Mouse (Mus musculus) neural tube, embryonic 12.5 days (tissue): ENCODE data around the gene Taf3. TPM values are rescaled to one million over a fixed set of nuclear protein-coding genes. Genes with fewer than 3 reads are reported as not detected.

Experiments
- ATAC-seq: fragments of 200-750 bp; cut with Nextera tagmentation; 2 replicates; pipeline ENCODE4 v1.8.0; 2017; ENCODE audit warnings: low read depth, mild to moderate bottlenecking, moderate TSS enrichment, moderate library complexity; ENCODE audit not compliant: low FRiP score
- H3K27ac ChIP-seq: fragments of 300-500 bp; sonication (generic); 2 replicates; pipeline ENCODE4 v1.5.1; 2016
- H3K27me3 ChIP-seq: fragments of 300-500 bp; sonication (generic); replicated peaks from 2 replicates; pipeline ENCODE4 v1.6.1; 2016; ENCODE audit warnings: mild to moderate bottlenecking
- H3K36me3 ChIP-seq: fragments of 300-500 bp; sonication (generic); 2 replicates; pipeline ENCODE4 v1.6.1; 2016; ENCODE audit warnings: mild to moderate bottlenecking
- H3K4me1 ChIP-seq: fragments of 300-500 bp; sonication (generic); 2 replicates; pipeline ENCODE4 v1.6.1; 2016
- H3K4me2 ChIP-seq: fragments of 300-500 bp; sonication (generic); replicated peaks from 2 replicates; pipeline ENCODE4 v1.6.1; 2016; ENCODE audit warnings: mild to moderate bottlenecking
- H3K4me3 ChIP-seq: fragments of 300-500 bp; sonication (generic); 2 replicates; pipeline ENCODE4 v1.5.1; 2016
- H3K9ac ChIP-seq: fragments of 300-500 bp; sonication (generic); 2 replicates; pipeline ENCODE4 v1.6.1; 2016; ENCODE audit warnings: mild to moderate bottlenecking
- H3K9me3 ChIP-seq: fragments of 300-500 bp; sonication (generic); 2 replicates; pipeline ENCODE4 v1.6.1; 2016; ENCODE audit warnings: mild to moderate bottlenecking
- WGBS: fragments of 180-500 bp; shearing (Covaris S2); methylation state at CpG from one replicate; pipeline ENCODE4 v1.1.7; 2016; 5-methylcytosine and 5-hydroxymethylcytosine counted together
- polyA plus RNA-seq: library from polyadenylated mRNA; unstranded; fragments of >200 nt; fragmentation: Nextera tagmentation; extraction: Ambion mirVana; gene quantifications from 2 replicates; pipeline ENCODE4 v1.2.1, GENCODE M21; 2016

Taf3 gene
- polyA plus RNA-seq, 1 experiment from 2014 or later: 16.0 TPM

DNA sequence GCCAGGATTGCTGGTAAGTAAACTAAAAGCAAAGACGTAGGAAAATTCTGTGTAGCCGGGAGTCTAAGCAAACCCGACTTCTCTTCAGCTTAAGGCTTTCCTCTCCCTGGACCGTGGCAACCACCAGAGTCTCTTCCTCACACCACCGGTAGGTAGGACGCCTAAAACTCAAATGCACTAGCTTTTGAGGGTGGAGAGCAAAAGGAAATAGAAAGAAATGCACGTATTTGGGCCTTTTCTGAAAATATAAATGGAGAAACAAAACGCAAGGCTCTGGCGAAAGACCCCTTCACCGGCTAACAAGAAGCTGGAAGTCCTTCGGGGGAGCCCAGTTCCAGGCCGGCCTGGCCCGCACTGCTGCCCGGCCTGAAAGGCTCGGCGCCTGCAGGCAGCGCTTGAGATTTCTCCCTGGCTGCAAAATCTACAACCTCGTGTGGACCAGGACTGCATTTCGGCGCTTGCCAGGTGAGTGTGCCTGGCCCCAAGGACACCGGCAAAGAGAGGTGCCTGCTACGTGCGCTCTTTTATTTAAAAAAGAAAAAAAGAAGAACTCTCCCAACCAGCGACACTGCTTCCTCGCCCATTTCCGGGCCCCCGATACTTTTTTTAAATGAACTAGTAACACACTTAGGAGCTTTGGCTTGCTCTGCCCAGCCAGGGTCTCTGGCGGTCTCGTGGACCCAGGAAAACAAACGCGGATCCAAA, 171.6 kb downstream of the Taf3 start:
- Histone ChIP-seq H3K4me1 (peaks cover 24% of the 10 kb centered on the region), H3K4me3 (peak overlapping the region; percentile 7; the same call in 1 of the 2 replicates), H3K36me3 (no peaks in the 10 kb centered on the region), H3K27me3 (peaks cover 93% of the 10 kb centered on the region), H3K9ac (no peak overlapping the region), H3K27ac (no peak overlapping the region), H3K9me3 (no peaks in the 10 kb centered on the region), H3K4me2 (peak overlapping the region; percentile 32)
- WGBS: under 1% methylated on average over 31 of the region's 31 CpGs
- no peak for ATAC-seq

DNA sequence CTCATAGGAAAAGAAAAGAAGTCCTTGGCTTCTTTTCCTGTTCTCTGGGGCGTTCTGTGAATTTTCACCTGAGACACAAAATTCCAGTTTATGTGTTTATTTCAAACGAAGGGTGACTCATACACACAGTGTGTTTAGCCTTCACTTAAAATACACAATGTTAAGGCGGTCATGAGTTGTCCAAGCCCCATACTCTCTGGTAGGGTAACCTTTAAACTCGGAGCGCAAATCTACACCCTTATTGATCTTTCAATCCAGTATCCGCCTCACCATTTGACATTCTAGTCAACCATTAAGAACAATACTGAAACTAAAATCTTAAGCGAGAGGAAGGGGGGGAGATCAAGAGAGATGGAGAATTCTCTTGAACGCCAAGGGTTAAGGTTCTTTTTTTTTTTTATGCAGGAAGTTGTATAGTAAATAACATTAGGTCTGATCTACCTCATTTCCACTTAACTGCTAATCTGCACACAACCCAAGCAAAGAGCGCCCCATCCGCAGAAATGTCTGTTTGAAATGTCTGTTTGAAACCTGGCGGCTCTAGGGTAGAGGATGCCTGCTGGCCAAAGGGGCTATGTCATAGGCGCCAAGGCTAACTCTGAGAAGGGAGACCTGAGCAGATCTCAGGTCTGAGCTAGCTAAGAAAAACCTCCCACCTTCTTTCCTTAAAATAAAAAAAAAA, 172.6 kb downstream of the Taf3 start:
- no peak overlapping the region for H3K27ac ChIP-seq
- peaks cover 93% of the 10 kb centered on the region for H3K27me3 ChIP-seq
- H3K4me1 ChIP-seq: peaks cover 14% of the 10 kb centered on the region
- H3K36me3 ChIP-seq: no peaks in the 10 kb centered on the region
- H3K9me3 ChIP-seq: no peaks in the 10 kb centered on the region
- 6% methylated on average over 12 of the region's 12 CpGs for WGBS
- H3K4me3 ChIP-seq: no peak overlapping the region
- no peak overlapping the region for H3K9ac ChIP-seq
- no peak for ATAC-seq
- no peak overlapping the region for H3K4me2 ChIP-seq

DNA sequence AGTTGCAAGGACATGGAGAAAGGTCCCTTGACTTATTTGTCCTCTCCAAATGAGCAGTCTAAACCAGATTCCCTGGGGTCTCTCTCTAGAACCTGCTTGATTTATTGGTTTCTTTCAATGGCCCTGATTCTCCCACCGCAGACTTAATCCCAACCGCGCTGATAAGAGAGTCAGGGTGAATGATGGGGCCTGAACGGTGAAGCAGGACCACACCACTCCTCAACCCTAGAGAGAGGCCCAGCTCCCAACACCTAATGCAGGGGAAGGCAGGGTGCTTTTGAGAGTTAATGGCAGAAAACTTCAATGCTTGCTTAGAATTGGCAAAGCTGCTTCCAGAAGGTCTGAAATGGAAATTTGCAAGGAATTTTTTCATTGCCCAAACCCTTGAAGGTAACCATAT, 173.2 kb downstream of the Taf3 start:
- no peak overlapping the region for H3K9ac ChIP-seq

GRCm38 (mm10) chr2:9874467-9875219, 173.8 kb downstream of the Taf3 start:
- H3K4me2 ChIP-seq: peak overlapping the region; percentile 36
- no peaks in the 10 kb centered on the region for H3K36me3 ChIP-seq
- no peak for ATAC-seq
- 3% methylated on average over 39 of the region's 39 CpGs for WGBS
- H3K9me3 ChIP-seq: no peaks in the 10 kb centered on the region
- 0 out of 2 replicates have a peak overlapping the region, but pooled peaks have one; percentile 9 for H3K4me3 ChIP-seq
- no peak overlapping the region for H3K27ac ChIP-seq
- H3K27me3 ChIP-seq: peaks cover 84% of the 10 kb centered on the region
- no peak overlapping the region for H3K9ac ChIP-seq
- H3K4me1 ChIP-seq: peaks cover 12% of the 10 kb centered on the region

More for the DNA sequence above, 173.2 kb downstream of the Taf3 start:
- no peaks in the 10 kb centered on the region for H3K9me3 ChIP-seq
- ATAC-seq: no peak
- H3K36me3 ChIP-seq: no peaks in the 10 kb centered on the region
- peaks cover 89% of the 10 kb centered on the region for H3K27me3 ChIP-seq
- 0 out of 2 replicates have a peak overlapping the region, but pooled peaks have one; percentile 36 for H3K4me2 ChIP-seq
- peaks cover 12% of the 10 kb centered on the region for H3K4me1 ChIP-seq
- no peak overlapping the region for H3K4me3 ChIP-seq
- no peak overlapping the region for H3K27ac ChIP-seq
- 1% methylated on average over 4 of the region's 4 CpGs for WGBS

GRCm38 (mm10) chr2:9873757-9874156, 174.6 kb downstream of the Taf3 start:
- WGBS: 17% methylated on average over 2 of the region's 2 CpGs
- Histone ChIP-seq H3K27ac (no peak overlapping the region), H3K9ac (no peak overlapping the region), H3K4me3 (no peak overlapping the region), H3K36me3 (no peaks in the 10 kb centered on the region), H3K4me2 (no peak overlapping the region), H3K27me3 (peaks cover 76% of the 10 kb centered on the region), H3K9me3 (no peaks in the 10 kb centered on the region), H3K4me1 (peaks cover 7% of the 10 kb centered on the region)
- ATAC-seq: no peak

DNA sequence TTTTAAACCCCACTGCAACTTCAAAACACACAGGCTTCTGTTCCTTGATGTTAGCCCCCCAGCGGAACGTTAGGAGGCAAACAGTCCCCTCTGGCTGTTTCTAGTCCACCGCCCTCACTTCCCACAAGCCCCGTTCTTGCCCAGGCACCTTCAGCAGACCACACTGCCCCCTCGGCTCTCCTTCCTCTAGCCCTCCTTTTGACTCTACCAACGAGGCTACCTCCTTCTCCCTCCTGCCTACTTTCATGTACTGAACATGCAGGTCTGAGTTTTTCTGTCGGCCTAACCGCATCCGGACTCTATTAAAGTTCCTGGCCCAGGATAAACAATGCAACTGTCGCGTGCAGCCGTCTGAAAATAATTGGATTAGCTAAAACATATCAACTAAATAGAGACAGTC, 175.7 kb downstream of the Taf3 start:
- ATAC-seq: no peak
- Histone ChIP-seq H3K9ac (no peak overlapping the region), H3K27ac (no peak overlapping the region), H3K36me3 (no peaks in the 10 kb centered on the region), H3K9me3 (no peaks in the 10 kb centered on the region), H3K4me2 (peak overlapping the region; percentile 23), H3K4me3 (no peak overlapping the region), H3K4me1 (no peaks in the 10 kb centered on the region), H3K27me3 (peaks cover 67% of the 10 kb centered on the region)
- 3% methylated on average over 12 of the region's 12 CpGs for WGBS

DNA sequence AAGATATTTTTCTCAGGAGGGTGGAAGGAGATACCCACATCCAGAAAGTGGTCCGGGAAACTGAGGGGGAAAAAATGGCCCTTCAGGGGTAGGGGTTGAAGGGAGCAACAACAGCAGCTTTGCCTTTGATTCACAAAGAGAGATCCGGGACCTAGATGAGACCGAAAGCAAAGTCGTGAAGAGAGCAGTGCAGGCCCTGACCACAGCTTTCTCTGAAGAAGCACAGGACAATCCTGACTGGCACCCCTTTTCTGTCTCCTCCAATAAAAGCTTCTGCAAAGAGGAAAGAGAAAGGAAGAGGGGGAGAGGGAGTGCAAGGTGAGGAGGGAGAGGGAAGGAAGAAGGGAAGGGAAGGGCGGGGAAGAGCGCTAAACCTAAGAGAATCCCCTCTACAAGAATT, 176.6 kb downstream of the Taf3 start:
- ATAC-seq: no peak
- WGBS: 20% methylated on average over 6 of the region's 6 CpGs
- peaks cover 60% of the 10 kb centered on the region for H3K27me3 ChIP-seq
- no peak overlapping the region for H3K9ac ChIP-seq
- no peaks in the 10 kb centered on the region for H3K9me3 ChIP-seq
- H3K4me1 ChIP-seq: no peaks in the 10 kb centered on the region
- no peak overlapping the region for H3K4me3 ChIP-seq
- no peak overlapping the region for H3K4me2 ChIP-seq
- no peak overlapping the region for H3K27ac ChIP-seq
- H3K36me3 ChIP-seq: no peaks in the 10 kb centered on the region

GRCm38 (mm10) chr2:9871141-9871716, 177.2 kb downstream of the Taf3 start:
- H3K27ac ChIP-seq: no peak overlapping the region

GRCm38 (mm10) chr2:9867092-9867825, 181.1 kb downstream of the Taf3 start:
- 53% methylated on average over 12 of the region's 12 CpGs for WGBS
- no peak for ATAC-seq
- no peak overlapping the region for H3K4me2 ChIP-seq
- no peak overlapping the region for H3K4me3 ChIP-seq
- no peaks in the 10 kb centered on the region for H3K4me1 ChIP-seq
- no peak overlapping the region for H3K27ac ChIP-seq
- H3K36me3 ChIP-seq: no peaks in the 10 kb centered on the region
- H3K9me3 ChIP-seq: no peaks in the 10 kb centered on the region
- H3K9ac ChIP-seq: no peak overlapping the region
- peaks cover 21% of the 10 kb centered on the region for H3K27me3 ChIP-seq

More at GRCm38 (mm10) chr2:9871141-9871716, 177.2 kb downstream of the Taf3 start:
- 18% methylated on average over 4 of the region's 4 CpGs for WGBS
- H3K9me3 ChIP-seq: no peaks in the 10 kb centered on the region
- no peak overlapping the region for H3K4me2 ChIP-seq
- no peaks in the 10 kb centered on the region for H3K4me1 ChIP-seq
- H3K27me3 ChIP-seq: peaks cover 58% of the 10 kb centered on the region
- ATAC-seq: no peak
- no peak overlapping the region for H3K4me3 ChIP-seq
- no peak overlapping the region for H3K9ac ChIP-seq
- H3K36me3 ChIP-seq: no peaks in the 10 kb centered on the region
